Mouse (Mus musculus) kidney, embryonic 15.5 days (tissue): ENCODE data around the gene Sult1b1. TPM values are rescaled to one million over a fixed set of nuclear protein-coding genes. Genes with fewer than 3 reads are reported as not detected.
"Not testable (repeated sequence)": the region's sequence is repeated elsewhere in the genome, so short reads cannot be mapped to it uniquely, and the experiment has no call there.

Source experiments
- ATAC-seq: fragments of 200-750 bp; cut with Nextera tagmentation; replicated peaks from 2 replicates; pipeline ENCODE4 v1.8.0; 2017; ENCODE audit warnings: moderate TSS enrichment; ENCODE audit not compliant: low FRiP score
- H3K27ac ChIP-seq: fragments of 300-500 bp; sonication (generic); 2 replicates; pipeline ENCODE4 v1.5.1; 2015; ENCODE audit warnings: mild to moderate bottlenecking, inconsistent platforms
- H3K27me3 ChIP-seq: fragments of 300-500 bp; sonication (generic); 2 replicates; pipeline ENCODE4 v1.6.1; 2015; ENCODE audit warnings: inconsistent platforms
- H3K36me3 ChIP-seq: fragments of 300-500 bp; sonication (generic); 2 replicates; pipeline ENCODE4 v1.6.1; 2015; ENCODE audit warnings: inconsistent platforms
- H3K4me1 ChIP-seq: fragments of 300-500 bp; sonication (generic); 2 replicates; pipeline ENCODE4 v1.6.1; 2015; ENCODE audit warnings: inconsistent platforms
- H3K4me2 ChIP-seq: fragments of 300-500 bp; sonication (generic); 2 replicates; pipeline ENCODE4 v1.6.1; 2015; ENCODE audit warnings: moderate library complexity, mild to moderate bottlenecking, inconsistent platforms
- H3K4me3 ChIP-seq: fragments of 300-500 bp; sonication (generic); replicated peaks from 2 replicates; pipeline ENCODE4 v1.5.1; 2015; ENCODE audit warnings: mild to moderate bottlenecking, inconsistent platforms
- H3K9ac ChIP-seq: fragments of 300-500 bp; sonication (generic); 2 replicates; pipeline ENCODE4 v1.6.1; 2015; ENCODE audit warnings: mild to moderate bottlenecking, inconsistent platforms
- H3K9me3 ChIP-seq: fragments of 300-500 bp; sonication (generic); replicated peaks from 2 replicates; pipeline ENCODE4 v1.6.1; 2016; ENCODE audit warnings: inconsistent platforms
- WGBS: fragments of 180-500 bp; shearing (Covaris S2); methylation state at CpG from one replicate; pipeline ENCODE4 v1.1.7; 2015; ENCODE audit warnings: mixed read lengths; 5-methylcytosine and 5-hydroxymethylcytosine counted together
- polyA plus RNA-seq: library from polyadenylated mRNA; unstranded; fragments of >200 nt; fragmentation: Nextera tagmentation; extraction: Ambion mirVana; gene quantifications from 2 replicates; pipeline ENCODE4 v1.2.1, GENCODE M21; 2015

Gene Sult1b1
- polyA plus RNA-seq, 1 experiment from 2014 or later = 1.3 TPM

GRCm38 (mm10) chr5:87523561-87523960 is 14.4 kb downstream of the Sult1b1 start:
- not testable (repeated sequence) for H3K4me1 ChIP-seq, H3K9ac ChIP-seq, H3K27ac ChIP-seq, H3K36me3 ChIP-seq, H3K4me3 ChIP-seq, ATAC-seq, H3K4me2 ChIP-seq, H3K27me3 ChIP-seq, H3K9me3 ChIP-seq
- WGBS = 93% methylated on average over 2 of the region's 2 CpGs

- Histone ChIP-seq H3K27me3 (no peaks in the 10 kb centered on the region), H3K27ac (no peak overlapping the region), H3K9ac (no peak overlapping the region), H3K36me3 (no peaks in the 10 kb centered on the region), H3K4me1 (no peaks in the 10 kb centered on the region), H3K4me2 (no peak overlapping the region), H3K4me3 (no peak overlapping the region), H3K9me3 (no peaks in the 10 kb centered on the region)
- 59% methylated on average over 4 of the region's 4 CpGs for WGBS
- no peak for ATAC-seq
Measured at GRCm38 (mm10) chr5:87505776-87506458, 32.1 kb downstream of the Sult1b1 start.

GRCm38 (mm10) chr5:87502687-87503086 is 35.3 kb downstream of the Sult1b1 start:
- Histone ChIP-seq H3K4me3 (no peak overlapping the region), H3K27me3 (no peaks in the 10 kb centered on the region), H3K4me2 (no peak overlapping the region), H3K9ac (no peak overlapping the region), H3K9me3 (no peaks in the 10 kb centered on the region), H3K36me3 (no peaks in the 10 kb centered on the region), H3K27ac (no peak overlapping the region), H3K4me1 (no peaks in the 10 kb centered on the region)
- ATAC-seq = no peak
- 65% methylated on average over 1 of the region's 1 CpGs for WGBS

GRCm38 (mm10) chr5:87499341-87499740 is 38.7 kb downstream of the Sult1b1 start:
- Histone ChIP-seq H3K9ac (no peak overlapping the region), H3K36me3 (no peaks in the 10 kb centered on the region), H3K27me3 (no peaks in the 10 kb centered on the region), H3K27ac (no peak overlapping the region), H3K4me2 (no peak overlapping the region), H3K9me3 (no peaks in the 10 kb centered on the region), H3K4me3 (no peak overlapping the region), H3K4me1 (no peaks in the 10 kb centered on the region)
- no peak for ATAC-seq

DNA sequence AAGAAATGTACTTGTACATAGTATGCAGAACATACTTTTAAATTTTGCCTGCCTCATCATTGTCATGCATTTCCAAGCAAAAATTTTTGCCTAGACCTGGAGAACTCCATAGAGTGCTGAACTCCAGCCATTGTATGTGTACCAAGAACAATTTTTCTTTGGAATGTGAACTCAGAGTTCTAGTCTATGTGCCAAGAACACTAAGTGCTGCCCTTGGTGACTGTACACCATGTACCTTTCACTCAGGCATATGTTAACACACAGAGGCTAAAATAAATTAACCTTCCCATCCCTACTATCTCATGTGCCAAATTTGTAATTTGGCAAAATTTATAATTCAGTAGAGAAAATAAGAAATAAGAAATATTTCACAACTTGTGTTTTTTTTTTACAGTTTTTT is 39.1 kb downstream of the Sult1b1 start:
- no peaks in the 10 kb centered on the region for H3K4me1 ChIP-seq
- no peak for ATAC-seq
- H3K27me3 ChIP-seq = no peaks in the 10 kb centered on the region
- no peak overlapping the region for H3K9ac ChIP-seq
- no peaks in the 10 kb centered on the region for H3K9me3 ChIP-seq
- H3K27ac ChIP-seq = no peak overlapping the region
- H3K36me3 ChIP-seq = no peaks in the 10 kb centered on the region
- no peak overlapping the region for H3K4me2 ChIP-seq
- no peak overlapping the region for H3K4me3 ChIP-seq

DNA sequence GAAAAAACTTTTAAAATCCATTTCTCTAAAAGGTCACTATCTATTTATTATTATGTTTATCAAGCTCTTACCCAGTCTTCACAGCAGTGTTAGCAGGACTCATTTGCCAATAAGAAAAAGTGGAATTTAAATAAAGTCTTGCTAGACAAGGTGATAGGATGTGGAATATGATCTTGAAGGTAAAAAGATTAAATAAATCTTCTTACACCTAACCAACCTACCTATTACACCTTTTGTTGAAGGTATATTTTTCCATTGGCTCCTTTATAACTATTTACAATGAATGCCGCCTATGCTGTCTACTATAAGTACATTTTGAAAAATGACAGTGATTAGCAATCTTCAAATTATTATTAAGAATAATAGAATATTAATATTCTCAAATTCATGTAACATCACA is 47.2 kb downstream of the Sult1b1 start, which contains the start of gene Ugt2a1:
Gene Ugt2a1 (minus strand): TSS at position 101 of the 400 bp plus-strand sequence.
- no peak within 1 kb of the TSS for H3K4me2 ChIP-seq
- H3K4me3 ChIP-seq = no peak within 1 kb of the TSS
- H3K27ac ChIP-seq = no peak within 1 kb of the TSS
- no peak within 1 kb of the TSS for H3K9ac ChIP-seq
- no peaks in the 10 kb centered on the region for H3K4me1 ChIP-seq
- 87% methylated on average over 1 of the region's 1 CpGs for WGBS
- ATAC-seq = no peak
- H3K9me3 ChIP-seq = no peaks in the 10 kb centered on the region
- no peaks in the 10 kb centered on the region for H3K36me3 ChIP-seq
- H3K27me3 ChIP-seq = no peaks in the 10 kb centered on the region

DNA sequence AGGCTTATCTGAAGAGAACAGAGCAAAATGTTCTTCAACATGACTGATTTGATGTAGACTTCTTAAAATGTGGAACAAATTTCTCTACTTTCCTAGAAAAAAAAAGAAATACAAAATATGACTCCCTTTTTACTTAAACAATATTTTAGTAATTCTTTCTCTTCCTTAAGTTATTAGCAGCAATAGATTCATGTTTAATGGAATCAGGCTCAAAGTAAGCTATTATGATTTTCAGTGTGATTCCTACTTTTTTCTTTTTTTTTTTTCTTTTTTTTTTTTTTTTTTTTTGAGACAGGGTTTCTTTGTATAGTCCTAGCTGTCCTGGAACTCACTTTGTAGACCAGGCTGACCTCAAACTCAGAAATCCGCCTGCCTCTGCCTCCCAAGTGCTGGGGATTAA is 51.3 kb downstream of the Sult1b1 start, which contains the start of gene Gm43638:
Gene Gm43638 (minus strand): TSS at position 101 of the 400 bp plus-strand sequence.
- H3K4me2 ChIP-seq, H3K27me3 ChIP-seq, H3K9ac ChIP-seq, H3K9me3 ChIP-seq, H3K36me3 ChIP-seq, ATAC-seq, H3K4me3 ChIP-seq, H3K4me1 ChIP-seq, H3K27ac ChIP-seq: not testable (repeated sequence)
- 93% methylated on average over 1 of the region's 1 CpGs for WGBS

DNA sequence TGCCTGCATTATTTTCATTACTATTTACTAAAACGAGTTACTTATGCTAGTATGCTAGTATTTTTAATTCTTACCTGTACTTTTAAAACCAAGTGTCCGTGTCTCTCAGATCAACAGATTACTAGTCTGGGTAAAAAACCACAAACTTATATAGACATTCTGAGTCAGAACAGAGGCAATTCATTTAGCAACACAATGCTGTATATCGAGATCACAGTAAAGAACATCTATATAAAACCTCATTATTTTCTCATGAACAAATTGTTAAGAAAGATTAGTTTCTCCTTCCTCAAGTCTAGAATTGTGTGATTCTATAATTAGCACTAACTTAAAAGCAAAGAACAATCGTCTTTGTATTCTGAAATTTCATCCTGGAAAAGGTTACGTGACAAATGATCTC is 55.8 kb downstream of the Sult1b1 start, which contains the start of gene Ugt2a2:
Gene Ugt2a2 (minus strand): TSS at position 101 of the 400 bp plus-strand sequence.
- no peaks in the 10 kb centered on the region for H3K27me3 ChIP-seq
- H3K4me1 ChIP-seq = no peaks in the 10 kb centered on the region
- no peaks in the 10 kb centered on the region for H3K36me3 ChIP-seq
- no peak within 1 kb of the TSS for H3K4me3 ChIP-seq
- WGBS = 73% methylated on average over 5 of the region's 5 CpGs
- H3K4me2 ChIP-seq = no peak within 1 kb of the TSS
- no peak for ATAC-seq
- H3K9me3 ChIP-seq = no peaks in the 10 kb centered on the region
- H3K9ac ChIP-seq = no peak within 1 kb of the TSS
- H3K27ac ChIP-seq = no peak within 1 kb of the TSS

Other genes starting within 250 kb of the Sult1b1 start
- gene Ugt2a3, start 201.0 kb downstream of the Sult1b1 start, polyA plus RNA-seq = 0.08 TPM in 1 of 2 replicates, not detected in the other
- gene Ugt2b38, start 114.0 kb downstream of the Sult1b1 start, polyA plus RNA-seq = 2.2 and 2.8 TPM in 2 replicates
- not detected in 2 replicates for gene Ugt2a2, start 55.9 kb downstream of the Sult1b1 start, polyA plus RNA-seq
- not detected in 2 replicates for gene Gm43638, start 51.4 kb downstream of the Sult1b1 start, polyA plus RNA-seq
- not detected in 2 replicates for gene Ugt2a1, start 47.3 kb downstream of the Sult1b1 start, polyA plus RNA-seq
- 54.9 and 59.1 TPM in 2 replicates for gene Sult1d1, start 30.8 kb upstream of the Sult1b1 start, polyA plus RNA-seq
- gene Sult1e1, start 53.4 kb upstream of the Sult1b1 start, polyA plus RNA-seq = 0.42 and 0.91 TPM in 2 replicates
- gene Csn1s1, start 128.0 kb upstream of the Sult1b1 start, polyA plus RNA-seq = not detected in 2 replicates
- not detected in 2 replicates for gene Csn2, start 161.4 kb upstream of the Sult1b1 start, polyA plus RNA-seq
- not detected in 2 replicates for gene Csn1s2a, start 236.4 kb upstream of the Sult1b1 start, polyA plus RNA-seq